Mouse (Mus musculus): ENCODE measurements around the gene Olfr610.

DNA sequence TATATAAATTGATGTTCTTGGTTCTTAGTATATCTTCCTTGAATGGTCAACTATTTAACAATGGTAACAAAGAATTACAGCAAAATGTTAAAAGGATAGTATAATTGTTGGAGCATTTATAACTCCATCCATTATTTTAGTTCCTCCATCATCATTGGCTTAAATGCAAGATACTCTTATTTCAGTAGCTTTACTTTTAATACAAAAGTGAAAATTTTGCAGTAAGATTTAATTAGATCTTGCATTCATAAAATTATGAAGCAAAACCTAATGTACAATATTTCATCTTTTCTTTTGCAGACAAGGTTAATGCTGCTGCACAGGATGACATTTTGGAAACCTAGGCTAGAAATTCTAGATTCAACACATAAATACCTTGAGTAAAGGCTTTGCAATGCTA lies 42.3 kb downstream of the Olfr610 start, which contains the start of gene Olfr608:
- TF ChIP-seq CTCF (IDR thresholded peaks at IDR 0.05; ENCODE audit: borderline replicate concordance, control insufficient read depth, extremely low read depth, insufficient read depth, low read length, poor library complexity): no peak
- TF ChIP-seq POLR2A (IDR thresholded peaks at IDR 0.05; ENCODE audit: control insufficient read depth, extremely low read depth, insufficient read depth, low read length, poor library complexity): no peak
